Mouse (Mus musculus): ENCODE results near the gene Mtrex. TPM values are rescaled to one million over a fixed set of nuclear protein-coding genes. Genes with fewer than 3 reads are reported as not detected.

The Mtrex gene
- polyA plus RNA-seq (2015; fragmentation: Nextera tagmentation; extraction: Ambion mirVana) = 72.0 and 76.7 TPM in 2 replicates

- peak within 1 kb of the TSS; percentile 83 for H3K9ac ChIP-seq
- H3K4me3 ChIP-seq = peak within 1 kb of the TSS; percentile 79
- peak within 1 kb of the TSS; percentile 79 for H3K4me2 ChIP-seq
- no peaks in the 10 kb centered on the region for H3K27me3 ChIP-seq
- H3K27ac ChIP-seq = peak within 1 kb of the TSS; percentile 86
- H3K4me1 ChIP-seq = peaks cover 30% of the 10 kb centered on the region
- H3K9me3 ChIP-seq (replicated peaks) = no peaks in the 10 kb centered on the region
- H3K36me3 ChIP-seq (ENCODE audit: poor library complexity, severe bottlenecking) = peaks cover 17% of the 10 kb centered on the region
- peak; percentile 99 for ATAC-seq
- under 1% methylated on average over 57 of the region's 57 CpGs for WGBS
These were observed at the start of gene Mtrex, which contains the start of gene Dhx29 for GRCm38 (mm10) chr13:112927287-112928001. Gene Mtrex (minus strand): TSS chr13:112927398. Gene Dhx29 (plus strand): TSS chr13:112927454.

- 38% methylated on average over 10 of the region's 10 CpGs for WGBS
These were observed 49.5 kb upstream of the Mtrex start for GRCm38 (mm10) chr13:112976720-112977119.

GRCm38 (mm10) chr13:112967267-112967666, 40.1 kb upstream of the Mtrex start:
- H3K9ac ChIP-seq = no peak overlapping the region
- ATAC-seq = no peak
- H3K36me3 ChIP-seq (ENCODE audit: poor library complexity, severe bottlenecking) = peaks cover 64% of the 10 kb centered on the region
- 91% methylated on average over 5 of the region's 5 CpGs for WGBS
- H3K4me1 ChIP-seq = no peaks in the 10 kb centered on the region
- H3K27ac ChIP-seq = no peak overlapping the region
- no peak overlapping the region for H3K4me2 ChIP-seq
- no peaks in the 10 kb centered on the region for H3K9me3 ChIP-seq (replicated peaks)
- H3K4me3 ChIP-seq = no peak overlapping the region
- no peaks in the 10 kb centered on the region for H3K27me3 ChIP-seq

More at GRCm38 (mm10) chr13:112976720-112977119, 49.5 kb upstream of the Mtrex start:
- Histone ChIP-seq H3K9ac (no peak overlapping the region), H3K36me3 (ENCODE audit: poor library complexity, severe bottlenecking) (no peaks in the 10 kb centered on the region), H3K4me1 (0 out of 2 replicates have a peak, but pooled peaks cover 3% of the 10 kb centered on the region), H3K9me3 (replicated peaks) (no peaks in the 10 kb centered on the region), H3K27me3 (peaks cover 22% of the 10 kb centered on the region), H3K27ac (no peak overlapping the region), H3K4me3 (no peak overlapping the region), H3K4me2 (no peak overlapping the region)
- ATAC-seq = no peak

GRCm38 (mm10) chr13:112964421-112964820, 37.2 kb upstream of the Mtrex start:
- no peak overlapping the region for H3K4me3 ChIP-seq
- H3K27ac ChIP-seq = no peak overlapping the region
- H3K4me2 ChIP-seq = no peak overlapping the region
- no peaks in the 10 kb centered on the region for H3K27me3 ChIP-seq
- ATAC-seq = no peak
- H3K36me3 ChIP-seq (ENCODE audit: poor library complexity, severe bottlenecking) = peaks cover 78% of the 10 kb centered on the region
- no peak overlapping the region for H3K9ac ChIP-seq
- H3K4me1 ChIP-seq = no peaks in the 10 kb centered on the region
- 90% methylated on average over 12 of the region's 12 CpGs for WGBS
- H3K9me3 ChIP-seq (replicated peaks) = no peaks in the 10 kb centered on the region

- Histone ChIP-seq H3K4me1 (no peaks in the 10 kb centered on the region), H3K9me3 (replicated peaks) (no peaks in the 10 kb centered on the region), H3K9ac (no peak overlapping the region), H3K4me2 (no peak overlapping the region), H3K27me3 (no peaks in the 10 kb centered on the region), H3K27ac (no peak overlapping the region), H3K4me3 (no peak overlapping the region), H3K36me3 (ENCODE audit: poor library complexity, severe bottlenecking) (peaks cover 79% of the 10 kb centered on the region)
- WGBS = 87% methylated on average over 5 of the region's 5 CpGs
- no peak for ATAC-seq
These were observed 35.9 kb upstream of the Mtrex start for GRCm38 (mm10) chr13:112963081-112963480.

GRCm38 (mm10) chr13:112954067-112954466, 26.9 kb upstream of the Mtrex start:
- Histone ChIP-seq H3K4me2 (no peak overlapping the region), H3K9me3 (replicated peaks) (no peaks in the 10 kb centered on the region), H3K4me3 (no peak overlapping the region), H3K36me3 (ENCODE audit: poor library complexity, severe bottlenecking) (peaks cover 93% of the 10 kb centered on the region), H3K9ac (no peak overlapping the region), H3K27me3 (no peaks in the 10 kb centered on the region), H3K4me1 (no peaks in the 10 kb centered on the region), H3K27ac (no peak overlapping the region)
- 92% methylated on average over 8 of the region's 8 CpGs for WGBS
- ATAC-seq = no peak

GRCm38 (mm10) chr13:112945900-112946299, 18.7 kb upstream of the Mtrex start:
- Histone ChIP-seq H3K4me1 (no peaks in the 10 kb centered on the region), H3K9me3 (replicated peaks) (no peaks in the 10 kb centered on the region), H3K4me2 (no peak overlapping the region), H3K27ac (no peak overlapping the region; the same call in 1 of the 2 replicates), H3K4me3 (no peak overlapping the region), H3K36me3 (ENCODE audit: poor library complexity, severe bottlenecking) (peaks cover 85% of the 10 kb centered on the region), H3K27me3 (no peaks in the 10 kb centered on the region), H3K9ac (no peak overlapping the region)
- ATAC-seq = no peak
- 91% methylated on average over 6 of the region's 6 CpGs for WGBS

- Histone ChIP-seq H3K4me2 (no peak overlapping the region), H3K9ac (no peak overlapping the region), H3K27me3 (no peaks in the 10 kb centered on the region), H3K27ac (no peak overlapping the region), H3K9me3 (replicated peaks) (no peaks in the 10 kb centered on the region), H3K4me3 (no peak overlapping the region), H3K4me1 (no peaks in the 10 kb centered on the region), H3K36me3 (ENCODE audit: poor library complexity, severe bottlenecking) (peaks cover 82% of the 10 kb centered on the region)
- 95% methylated on average over 9 of the region's 9 CpGs for WGBS
- no peak for ATAC-seq
These were observed 18.1 kb upstream of the Mtrex start for GRCm38 (mm10) chr13:112945312-112945711.

- H3K27me3 ChIP-seq = no peaks in the 10 kb centered on the region
- no peaks in the 10 kb centered on the region for H3K9me3 ChIP-seq (replicated peaks)
- no peak for ATAC-seq
- no peak overlapping the region for H3K27ac ChIP-seq
- peaks cover 78% of the 10 kb centered on the region for H3K36me3 ChIP-seq (ENCODE audit: poor library complexity, severe bottlenecking)
- 84% methylated on average over 15 of the region's 15 CpGs for WGBS
- no peak overlapping the region for H3K4me3 ChIP-seq
- H3K9ac ChIP-seq = no peak overlapping the region
- no peaks in the 10 kb centered on the region for H3K4me1 ChIP-seq
- no peak overlapping the region for H3K4me2 ChIP-seq
These were observed 14.7 kb upstream of the Mtrex start for GRCm38 (mm10) chr13:112941879-112942330.

- Histone ChIP-seq H3K4me1 (no peaks in the 10 kb centered on the region), H3K4me2 (no peak overlapping the region), H3K9me3 (replicated peaks) (no peaks in the 10 kb centered on the region), H3K27me3 (no peaks in the 10 kb centered on the region), H3K36me3 (ENCODE audit: poor library complexity, severe bottlenecking) (peaks cover 74% of the 10 kb centered on the region), H3K27ac (no peak overlapping the region), H3K4me3 (no peak overlapping the region), H3K9ac (no peak overlapping the region)
- WGBS = 96% methylated on average over 8 of the region's 8 CpGs
- no peak for ATAC-seq
These were observed 10.9 kb upstream of the Mtrex start for GRCm38 (mm10) chr13:112938130-112938529.

- H3K27ac ChIP-seq = peak overlapping the region; percentile 86
- H3K27me3 ChIP-seq = no peaks in the 10 kb centered on the region
- no peak for ATAC-seq
- peak overlapping the region; percentile 83 for H3K9ac ChIP-seq
- H3K4me3 ChIP-seq = peak overlapping the region; percentile 79
- H3K4me2 ChIP-seq = peak overlapping the region; percentile 79
- no peaks in the 10 kb centered on the region for H3K9me3 ChIP-seq (replicated peaks)
- peaks cover 24% of the 10 kb centered on the region for H3K36me3 ChIP-seq (ENCODE audit: poor library complexity, severe bottlenecking)
- H3K4me1 ChIP-seq = peaks cover 30% of the 10 kb centered on the region
- 8% methylated on average over 8 of the region's 8 CpGs for WGBS
These were observed 955 bp upstream of the Mtrex start for GRCm38 (mm10) chr13:112928038-112928668.

GRCm38 (mm10) chr13:112926796-112927195, 402 bp downstream of the Mtrex start:
- H3K9me3 ChIP-seq (replicated peaks) = no peaks in the 10 kb centered on the region
- peak overlapping the region; percentile 86 for H3K27ac ChIP-seq
- ATAC-seq = peak; percentile 1; the same call in 1 of the 2 replicates
- peak overlapping the region; percentile 79 for H3K4me2 ChIP-seq
- peaks cover 11% of the 10 kb centered on the region for H3K36me3 ChIP-seq (ENCODE audit: poor library complexity, severe bottlenecking)
- 1% methylated on average over 19 of the region's 19 CpGs for WGBS
- H3K4me3 ChIP-seq = peak overlapping the region; percentile 79
- no peaks in the 10 kb centered on the region for H3K27me3 ChIP-seq
- H3K9ac ChIP-seq = peak overlapping the region; percentile 83
- peaks cover 30% of the 10 kb centered on the region for H3K4me1 ChIP-seq
